ENCODE assay signal across 8 mouse cellular contexts in the genomic region with DNA sequence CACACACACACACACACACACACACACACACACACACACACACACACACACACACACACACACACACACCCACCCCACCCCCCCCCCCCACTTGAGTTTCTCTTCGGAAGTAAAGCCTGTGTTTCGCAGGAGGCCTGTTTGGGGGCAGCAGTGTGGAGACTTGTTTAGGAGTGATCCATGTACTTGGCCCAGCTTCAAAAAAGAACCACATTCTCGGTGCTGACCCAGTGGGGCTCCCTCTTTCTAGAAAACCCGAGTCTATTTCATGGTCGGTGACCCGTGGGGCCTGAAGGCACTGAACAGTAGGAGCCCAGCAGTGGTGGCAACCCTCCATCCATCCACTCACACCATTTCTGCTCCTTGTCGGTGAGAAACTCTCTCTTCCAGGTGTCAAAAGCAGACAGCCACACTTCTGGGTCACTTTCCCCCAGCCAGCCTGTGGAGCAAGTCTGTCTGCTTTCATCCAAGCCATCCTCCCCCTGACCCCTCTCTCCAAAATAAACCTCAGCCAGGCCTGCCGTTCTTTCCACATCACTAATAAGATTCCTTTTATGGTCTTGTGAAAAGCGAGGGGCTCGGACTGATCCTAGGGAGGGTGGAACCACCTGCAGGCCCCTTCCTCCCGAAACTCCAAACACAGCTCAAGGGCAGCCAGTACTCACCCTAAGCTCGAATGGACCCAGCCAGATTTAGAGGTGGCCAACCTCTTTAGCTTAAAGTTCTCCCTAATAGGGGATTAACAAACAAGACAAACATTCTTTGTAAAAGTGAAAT. TPM values are rescaled to one million over a fixed set of nuclear protein-coding genes. Genes with fewer than 3 reads are reported as not detected.
DNase-seq lines count a peak whose midpoint lies in the region; ATAC-seq and TF ChIP-seq lines count a peak whose summit lies in the region.

No protein-coding gene starts in this region.

- TF ChIP-seq CTCF in testis, adult 2 months (IDR thresholded peaks at IDR 0.05; ENCODE audit: control insufficient read depth, insufficient read depth, insufficient replicate concordance, low read depth, low read length): no peak
- TF ChIP-seq CTCF in stomach, postnatal 0 days (IDR thresholded peaks at IDR 0.05; ENCODE audit: low read depth): no peak

- peak overlapping the region; percentile 85 for H3K4me2 ChIP-seq in heart, embryonic 14.5 days (ENCODE audit: low read length)
- H3K4me2 ChIP-seq in liver, embryonic 16.5 days (ENCODE audit: low read depth, low read length): peak overlapping the region; percentile 73; the same call in 1 of the 2 replicates
- peak overlapping the region; percentile 94 for H3K4me2 ChIP-seq in stomach, postnatal 0 days (replicated peaks; ENCODE audit: low read depth)

- no peaks in the 10 kb centered on the region for H3K9me3 ChIP-seq in heart, embryonic 14.5 days (ENCODE audit: control insufficient read depth, low read length)
- H3K9me3 ChIP-seq in liver, embryonic 16.5 days (replicated peaks; ENCODE audit: control insufficient read depth, low read length): no peaks in the 10 kb centered on the region
- H3K9me3 ChIP-seq in stomach, postnatal 0 days (ENCODE audit: control insufficient read depth, low read length): no peaks in the 10 kb centered on the region

- no peaks in the 10 kb centered on the region for H3K36me3 ChIP-seq in testis, adult 2 months (ENCODE audit: control insufficient read depth, insufficient read depth, low read length)
- H3K36me3 ChIP-seq in heart, embryonic 14.5 days (ENCODE audit: control insufficient read depth, insufficient read depth, low read length): no peaks in the 10 kb centered on the region
- no peaks in the 10 kb centered on the region for H3K36me3 ChIP-seq in liver, embryonic 16.5 days (ENCODE audit: control insufficient read depth, insufficient read depth)
- H3K36me3 ChIP-seq in stomach, postnatal 0 days (ENCODE audit: control insufficient read depth, insufficient read depth, low read length): no peaks in the 10 kb centered on the region

- H3K4me1 ChIP-seq in testis, adult 2 months (ENCODE audit: control insufficient read depth, insufficient read depth, low read length): peaks cover 18% of the 10 kb centered on the region
- peaks cover 23 to 44% of the 10 kb centered on the region in 2 experiments for H3K4me1 ChIP-seq in heart, embryonic 14.5 days (ENCODE audit: control insufficient read depth in 2 of 2, insufficient read depth in 2 of 2, low read length in 2 of 2)
- peaks cover 5% of the 10 kb centered on the region; the same call in 1 of the 2 replicates for H3K4me1 ChIP-seq in liver, embryonic 16.5 days (ENCODE audit: control insufficient read depth, low read depth, low read length)
- no peaks in the 10 kb centered on the region; the same call in 1 of the 2 replicates for H3K4me1 ChIP-seq in stomach, postnatal 0 days (replicated peaks; ENCODE audit: control insufficient read depth, insufficient read depth)

- TF ChIP-seq POLR2A in testis, adult 2 months (IDR thresholded peaks at IDR 0.05; ENCODE audit: control insufficient read depth, low read depth, low read length): no peak

- DNase-seq in testis, postnatal 10 days (ENCODE audit: low spot score): no peak
- peak; percentile 18 for DNase-seq in stomach, postnatal 0 days (ENCODE audit: low spot score)
- no peak for DNase-seq in spleen, postnatal 14 days (ENCODE audit: low spot score in 2 of 2)
- no peak for DNase-seq in right cerebral cortex, postnatal 4 days

- H3K27me3 ChIP-seq in testis, adult 2 months (ENCODE audit: control insufficient read depth, insufficient read depth, low read length): no peaks in the 10 kb centered on the region
- no peaks in the 10 kb centered on the region for H3K27me3 ChIP-seq in heart, embryonic 14.5 days (ENCODE audit: control insufficient read depth, insufficient read depth, low read length)
- peaks cover 48% of the 10 kb centered on the region for H3K27me3 ChIP-seq in liver, embryonic 16.5 days (ENCODE audit: control insufficient read depth, insufficient read depth, low read depth, low read length)
- H3K27me3 ChIP-seq in stomach, postnatal 0 days (ENCODE audit: control insufficient read depth, insufficient read depth, low read length): no peaks in the 10 kb centered on the region

- H3K9ac ChIP-seq in heart, embryonic 14.5 days (ENCODE audit: low read length): peak overlapping the region; percentile 83
- no peak overlapping the region for H3K9ac ChIP-seq in liver, embryonic 16.5 days (ENCODE audit: low read depth, low read length)
- peak overlapping the region; percentile 93 for H3K9ac ChIP-seq in stomach, postnatal 0 days (ENCODE audit: low read length)

- TF ChIP-seq EP300 in stomach, postnatal 0 days (optimal IDR thresholded peaks at IDR 0.05): no peak

- ATAC-seq in heart, embryonic 14.5 days (ENCODE audit: insufficient number of reproducible peaks, insufficient read depth, low FRiP score, low read depth): no peak
- no peak for ATAC-seq in liver, embryonic 16.5 days (ENCODE audit: low read depth)
- no peak for ATAC-seq in stomach, postnatal 0 days (ENCODE audit: low FRiP score, low TSS enrichment)
- no peak for ATAC-seq in erythroblast, adult 5-6 weeks (replicated peaks; ENCODE audit: low FRiP score, poor library complexity, severe bottlenecking)

- peak overlapping the region; percentile 86; the same call in 1 of the 2 replicates for H3K4me3 ChIP-seq in testis, adult 2 months (ENCODE audit: control insufficient read depth, low read depth, low read length)
- H3K4me3 ChIP-seq in heart, embryonic 14.5 days (ENCODE audit: control insufficient read depth in 1 of 2, insufficient read depth in 1 of 2, low read depth in 1 of 2, low read length in 2 of 2): peak overlapping the region; percentile 67 to 70
- H3K4me3 ChIP-seq in liver, embryonic 16.5 days (ENCODE audit: low read depth, low read length): peak overlapping the region; percentile 66
- H3K4me3 ChIP-seq in stomach, postnatal 0 days (ENCODE audit: low read depth, low read length): peak overlapping the region; percentile 81

- WGBS in heart, embryonic 14.5 days: 12% methylated on average over 12 of the region's 12 CpGs
- WGBS in liver, embryonic 16.5 days (ENCODE audit: insufficient replicate concordance): 39% methylated on average over 10 of the region's 12 CpGs
- 13% methylated on average over 12 of the region's 12 CpGs for WGBS in stomach, postnatal 0 days

- H3K27ac ChIP-seq in testis, adult 2 months (ENCODE audit: control insufficient read depth, insufficient read depth, low read depth, low read length): peak overlapping the region; percentile 39
- peak overlapping the region; percentile 88 to 96 for H3K27ac ChIP-seq in heart, embryonic 14.5 days (replicated peaks in 1 of 2; ENCODE audit: control insufficient read depth in 1 of 2, insufficient read depth in 1 of 2, low read depth in 2 of 2, low read length in 2 of 2)
- H3K27ac ChIP-seq in liver, embryonic 16.5 days (ENCODE audit: low read length): no peak overlapping the region
- peak overlapping the region; percentile 99 for H3K27ac ChIP-seq in stomach, postnatal 0 days (replicated peaks)

RNA-seq across cellular contexts. Expression of a gene that starts 3.0 kb away (rescaled TPM):
- 7.0 and 7.1 TPM in 2 replicates for polyA plus RNA-seq in testis, adult 2 months (2012; rRNA removed)
- polyA plus RNA-seq in heart, embryonic 14.5 days (2014; fragmentation: Nextera tagmentation; extraction: Ambion mirVana): 12.8 and 15.7 TPM in 2 replicates
- polyA plus RNA-seq in liver, embryonic 16.5 days (2015; fragmentation: Nextera tagmentation; extraction: Ambion mirVana): 0.81 and 0.89 TPM in 2 replicates
- 8.2 and 8.8 TPM in 2 replicates for polyA plus RNA-seq in stomach, postnatal 0 days (2015; fragmentation: Nextera tagmentation; extraction: Ambion mirVana)
- total RNA-seq in erythroblast, adult 5-6 weeks (2015; ENCODE audit: low replicate concordance): 0.63 and 0.77 TPM in 2 replicates
- total RNA-seq in erythroblast, adult 5-6 weeks (2017; ENCODE audit: low replicate concordance): 0.14 and 0.34 TPM in 2 replicates
